Mouse (Mus musculus) megakaryocyte-erythroid progenitor cell, adult 5-6 weeks (primary cell): ENCODE results near the gene Smim6. TPM values are rescaled to one million over a fixed set of nuclear protein-coding genes. Genes with fewer than 3 reads are reported as not detected.

ENCODE experiments used
- ATAC-seq: replicated peaks from 2 replicates; pipeline ENCODE4 v1.8.0; 2016; ENCODE audit warnings: mild to moderate bottlenecking, inconsistent platforms; ENCODE audit not compliant: severe bottlenecking, poor library complexity, low FRiP score, low TSS enrichment
- total RNA-seq, 2 experiments: library from RNA; stranded (forward) in 1 of 2; stranded (reverse) in 1 of 2; fragments of 200-1000, 215-1000 nt in 1 of 2; fragments of >200 nt in 1 of 2; fragmentation: Nextera tagmentation in 1 of 2; gene quantifications; 2 replicates each; pipeline ENCODE4 v1.2.3; 2014 to 2017

The Smim6 gene
- total RNA-seq, 2 experiments from 2014 or later: 5.2 TPM; not detected in 1

GRCm38 (mm10) chr11:115929818-115930217 lies 18.0 kb downstream of the Smim6 start:
- no peak for ATAC-seq

- ATAC-seq: no peak
Measured at GRCm38 (mm10) chr11:115931235-115931634, 19.4 kb downstream of the Smim6 start.

GRCm38 (mm10) chr11:115933108-115933746 lies 21.4 kb downstream of the Smim6 start, which contains the start of the genes Sap30bp and Recql5:
Gene Sap30bp, plus strand, starts transcription at chr11:115933282.
Gene Recql5, minus strand, starts transcription at chr11:115933477.
- ATAC-seq: peak; percentile 97

GRCm38 (mm10) chr11:115933747-115934110 lies 21.9 kb downstream of the Smim6 start:
- peak; percentile 12; the same call in 1 of the 2 replicates for ATAC-seq

- peak; percentile 51 for ATAC-seq
Measured at GRCm38 (mm10) chr11:115939690-115940329, 28.0 kb downstream of the Smim6 start.

- no peak for ATAC-seq
Measured at GRCm38 (mm10) chr11:115941980-115942379, 30.2 kb downstream of the Smim6 start.

- ATAC-seq: no peak
Measured at GRCm38 (mm10) chr11:115945247-115945646, 33.4 kb downstream of the Smim6 start.

GRCm38 (mm10) chr11:115946221-115946828 lies 34.5 kb downstream of the Smim6 start:
- no peak for ATAC-seq

- ATAC-seq: no peak
Measured at GRCm38 (mm10) chr11:115948316-115948715, 36.5 kb downstream of the Smim6 start.

- ATAC-seq: no peak
Measured at GRCm38 (mm10) chr11:115950719-115951118, 38.9 kb downstream of the Smim6 start.

- no peak for ATAC-seq
Measured at GRCm38 (mm10) chr11:115954712-115955111, 42.9 kb downstream of the Smim6 start.

GRCm38 (mm10) chr11:115955195-115955858 lies 43.5 kb downstream of the Smim6 start:
- ATAC-seq: 0 out of 2 replicates have a peak, but pooled peaks have one; percentile 13

- no peak for ATAC-seq
Measured at GRCm38 (mm10) chr11:115956453-115956852, 44.6 kb downstream of the Smim6 start.

- no peak for ATAC-seq
Measured at GRCm38 (mm10) chr11:115957971-115958370, 46.2 kb downstream of the Smim6 start.

- no peak for ATAC-seq
Measured at GRCm38 (mm10) chr11:115959018-115959417, 47.2 kb downstream of the Smim6 start.

- ATAC-seq: no peak
Measured at GRCm38 (mm10) chr11:115962651-115963412, 51.0 kb downstream of the Smim6 start.
